Mouse (Mus musculus) CH12.LX (cell line): ENCODE measurements around the gene Rab4a.

Experiments
- CTCF ChIP-seq, 2 experiments: IDR thresholded peaks in 1 of 2; conservative IDR thresholded peaks in 1 of 2; 2 replicates each; pipeline ENCODE4 v1.5.1; 2011 to 2012; ENCODE audit warnings: low read depth in 2 of 2, low read length in 2 of 2, improper control_type of control experiment in 1 of 2, inconsistent platforms in 1 of 2, mild to moderate bottlenecking in 1 of 2, moderate library complexity in 1 of 2
- GABPA ChIP-seq: IDR thresholded peaks from 2 replicates; pipeline ENCODE4 v1.6.1; 2012; ENCODE audit warnings: low read depth, low read length, improper control_type of control experiment, inconsistent platforms; ENCODE audit not compliant: insufficient replicate concordance
- RAD21 ChIP-seq: IDR thresholded peaks from 2 replicates; pipeline ENCODE4 v1.6.1; 2011; ENCODE audit warnings: low read depth, mild to moderate bottlenecking, low read length, improper control_type of control experiment, moderate library complexity
- ZMIZ1 ChIP-seq: IDR thresholded peaks from 2 replicates; pipeline ENCODE4 v1.6.1; 2012; ENCODE audit warnings: low read depth, mild to moderate bottlenecking, inconsistent platforms, low read length, improper control_type of control experiment

DNA sequence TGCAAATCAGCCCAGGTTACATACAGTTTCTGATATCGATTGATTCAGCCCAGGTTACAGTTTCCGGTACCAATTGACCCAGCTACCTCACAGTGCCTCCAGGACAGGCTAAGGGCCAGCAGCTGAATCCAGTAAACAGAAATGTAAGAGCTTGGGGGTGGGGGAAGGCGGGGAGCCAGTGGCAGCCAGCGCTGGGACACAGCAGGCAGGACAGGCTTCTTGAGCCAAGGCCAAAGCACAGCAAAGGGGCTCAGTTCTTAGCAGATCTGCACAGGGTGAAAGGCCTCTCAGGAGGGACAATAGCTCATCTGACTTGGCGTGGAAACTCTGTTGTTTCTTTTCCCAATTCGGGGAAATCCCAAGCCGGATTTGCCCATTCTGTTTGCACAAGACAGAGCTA is 28.5 kb upstream of the Rab4a start:
- TF ChIP-seq ZMIZ1 (no peak), GABPA (no peak), RAD21 (no peak), CTCF (conservative IDR thresholded peaks at IDR 0.05 in 1 of 2, IDR thresholded peaks at IDR 0.05 in 1 of 2; ENCODE audit: low read depth in 2 of 2, low read length in 2 of 2) (no peak)
